Mouse (Mus musculus): ENCODE measurements around the gene Adamts15. TPM values are rescaled to one million over a fixed set of nuclear protein-coding genes. Genes with fewer than 3 reads are reported as not detected.

Adamts15 gene
- polyA plus RNA-seq, 1 experiment from 2014 or later: 10.2 TPM

DNA sequence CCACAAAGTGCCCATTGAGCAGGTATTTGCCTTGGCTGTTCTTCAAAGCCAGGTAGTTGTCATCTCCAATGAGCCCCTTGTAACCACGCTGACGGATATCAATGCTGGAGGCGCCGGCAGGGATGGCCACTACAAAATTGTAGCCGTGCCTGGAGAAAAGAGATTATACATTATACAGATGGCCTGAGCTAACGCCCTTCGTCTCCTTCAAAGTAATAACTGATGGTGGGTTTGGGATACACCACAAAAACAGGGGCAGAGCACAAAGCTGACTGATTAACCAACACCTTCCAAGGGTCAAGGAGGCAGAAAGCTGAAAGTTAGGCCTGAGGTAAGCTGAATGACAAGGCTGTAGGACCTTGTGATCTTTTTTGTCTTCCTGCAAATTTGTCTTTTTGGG, 19.6 kb downstream of the Adamts15 start:
- Histone ChIP-seq H3K9me3 (ENCODE audit: low read length) (no peaks in the 10 kb centered on the region), H3K4me2 (replicated peaks; ENCODE audit: low read depth, low read length) (no peak overlapping the region), H3K4me1 (ENCODE audit: insufficient read depth, low read depth, low read length) (no peaks in the 10 kb centered on the region), H3K27me3 (replicated peaks; ENCODE audit: insufficient read depth, low read length) (no peaks in the 10 kb centered on the region), H3K9ac (replicated peaks; ENCODE audit: low read depth) (no peak overlapping the region), H3K4me3 (ENCODE audit: low read depth, low read length) (no peak overlapping the region), H3K27ac (ENCODE audit: low read length) (no peak overlapping the region), H3K36me3 (ENCODE audit: insufficient read depth, low read length) (peaks cover 6% of the 10 kb centered on the region; the same call in 1 of the 2 replicates)
- ATAC-seq (no peak), DNase-seq (ENCODE audit: low spot score) (no peak)
- WGBS: 94% methylated on average over 7 of the region's 7 CpGs
- TF ChIP-seq EP300 (IDR thresholded peaks at IDR 0.05) (no peak), CTCF (IDR thresholded peaks at IDR 0.05) (no peak)

DNA sequence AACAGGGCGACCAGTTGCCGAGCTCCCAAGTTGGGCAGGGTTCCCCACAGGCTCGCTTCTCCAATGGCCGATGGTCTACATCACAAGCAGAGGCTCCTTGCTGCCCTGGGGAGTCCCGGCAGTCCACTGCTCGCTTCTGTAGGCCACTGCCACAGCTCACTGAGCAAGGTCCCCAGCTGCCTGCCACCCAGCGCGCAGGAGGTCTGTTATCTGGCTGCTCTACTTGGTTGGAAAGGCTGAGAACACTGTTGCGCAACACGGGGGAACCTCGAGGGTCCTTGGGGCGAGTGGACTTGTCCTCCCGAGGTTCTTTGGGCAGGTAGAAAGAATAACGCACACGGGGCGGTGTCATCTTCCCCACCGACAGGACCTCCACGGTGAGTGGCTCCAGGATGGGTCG, 20.1 kb downstream of the Adamts15 start:
- no peaks in the 10 kb centered on the region for H3K4me1 ChIP-seq (ENCODE audit: insufficient read depth, low read depth, low read length)
- ATAC-seq (no peak), DNase-seq (ENCODE audit: low spot score) (no peak)
- no peaks in the 10 kb centered on the region for H3K9me3 ChIP-seq (ENCODE audit: low read length)
- no peak overlapping the region for H3K27ac ChIP-seq (ENCODE audit: low read length)
- 88% methylated on average over 19 of the region's 19 CpGs for WGBS
- H3K4me3 ChIP-seq (ENCODE audit: low read depth, low read length): no peak overlapping the region
- peaks cover 6% of the 10 kb centered on the region; the same call in 1 of the 2 replicates for H3K36me3 ChIP-seq (ENCODE audit: insufficient read depth, low read length)
- H3K9ac ChIP-seq (replicated peaks; ENCODE audit: low read depth): no peak overlapping the region
- no peak for TF ChIP-seq CTCF (IDR thresholded peaks at IDR 0.05)
- no peak overlapping the region for H3K4me2 ChIP-seq (replicated peaks; ENCODE audit: low read depth, low read length)
- no peaks in the 10 kb centered on the region for H3K27me3 ChIP-seq (replicated peaks; ENCODE audit: insufficient read depth, low read length)

DNA sequence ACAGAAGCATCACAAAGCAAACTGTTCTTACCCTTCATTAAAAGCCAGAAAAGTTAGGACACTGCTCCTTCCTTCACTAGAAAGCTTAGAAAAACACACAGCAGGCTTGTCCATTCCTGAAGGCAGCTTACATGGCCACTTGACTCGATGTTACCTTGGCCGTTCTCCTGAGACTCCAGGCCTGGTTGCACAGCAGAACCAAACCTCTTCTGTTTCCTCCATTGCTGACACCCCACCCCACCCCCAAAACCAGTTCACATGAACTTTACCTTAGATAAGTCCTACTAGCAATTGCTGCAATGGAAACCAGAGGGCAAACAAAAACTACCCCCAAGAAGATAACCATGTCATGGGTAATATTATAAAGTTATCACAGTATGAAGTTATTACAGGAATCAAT, 25.1 kb downstream of the Adamts15 start:
- no peak overlapping the region for H3K4me3 ChIP-seq (ENCODE audit: low read depth, low read length)
- H3K9me3 ChIP-seq (ENCODE audit: low read length): no peaks in the 10 kb centered on the region
- no peaks in the 10 kb centered on the region for H3K27me3 ChIP-seq (replicated peaks; ENCODE audit: insufficient read depth, low read length)
- 0 out of 2 replicates have a peak overlapping the region, but pooled peaks have one; percentile 32 for H3K27ac ChIP-seq (ENCODE audit: low read length)
- TF ChIP-seq EP300 (IDR thresholded peaks at IDR 0.05): no peak
- no peak for TF ChIP-seq CTCF (IDR thresholded peaks at IDR 0.05)
- H3K36me3 ChIP-seq (ENCODE audit: insufficient read depth, low read length): no peaks in the 10 kb centered on the region
- 52% methylated on average over 2 of the region's 2 CpGs for WGBS
- H3K4me2 ChIP-seq (replicated peaks; ENCODE audit: low read depth, low read length): no peak overlapping the region
- no peak overlapping the region for H3K9ac ChIP-seq (replicated peaks; ENCODE audit: low read depth)
- ATAC-seq (peak; percentile 22), DNase-seq (ENCODE audit: low spot score) (peak; percentile 21)
- no peaks in the 10 kb centered on the region for H3K4me1 ChIP-seq (ENCODE audit: insufficient read depth, low read depth, low read length)

DNA sequence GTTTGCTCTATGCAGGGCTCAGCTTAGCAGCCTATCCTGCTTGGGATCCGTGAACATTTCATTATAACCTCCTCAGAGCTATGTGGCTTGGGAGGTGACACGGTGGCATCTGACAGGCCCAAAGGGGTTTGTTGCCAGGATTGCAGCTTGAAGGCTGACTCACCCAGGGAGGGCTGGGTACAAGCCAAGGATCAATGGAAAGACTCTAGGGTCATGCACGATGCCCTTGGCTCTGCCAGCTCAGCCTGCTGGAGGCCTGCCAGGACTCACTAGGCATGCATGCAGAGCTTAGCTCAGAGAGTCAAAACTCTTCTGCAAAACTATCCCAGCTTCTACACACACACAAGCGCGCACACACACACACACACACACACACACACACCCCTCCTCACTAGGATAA, 25.5 kb downstream of the Adamts15 start:
- Histone ChIP-seq H3K4me2 (replicated peaks; ENCODE audit: low read depth, low read length) (no peak overlapping the region), H3K9me3 (ENCODE audit: low read length) (no peaks in the 10 kb centered on the region), H3K27ac (ENCODE audit: low read length) (no peak overlapping the region), H3K27me3 (replicated peaks; ENCODE audit: insufficient read depth, low read length) (no peaks in the 10 kb centered on the region), H3K9ac (replicated peaks; ENCODE audit: low read depth) (no peak overlapping the region), H3K4me3 (ENCODE audit: low read depth, low read length) (no peak overlapping the region), H3K4me1 (ENCODE audit: insufficient read depth, low read depth, low read length) (no peaks in the 10 kb centered on the region), H3K36me3 (ENCODE audit: insufficient read depth, low read length) (no peaks in the 10 kb centered on the region)
- 44% methylated on average over 5 of the region's 5 CpGs for WGBS
- DNase-seq (ENCODE audit: low spot score) (peak; percentile 67), ATAC-seq (peak; percentile 78)
- TF ChIP-seq CTCF (IDR thresholded peaks at IDR 0.05) (no peak), EP300 (IDR thresholded peaks at IDR 0.05) (no peak)

DNA sequence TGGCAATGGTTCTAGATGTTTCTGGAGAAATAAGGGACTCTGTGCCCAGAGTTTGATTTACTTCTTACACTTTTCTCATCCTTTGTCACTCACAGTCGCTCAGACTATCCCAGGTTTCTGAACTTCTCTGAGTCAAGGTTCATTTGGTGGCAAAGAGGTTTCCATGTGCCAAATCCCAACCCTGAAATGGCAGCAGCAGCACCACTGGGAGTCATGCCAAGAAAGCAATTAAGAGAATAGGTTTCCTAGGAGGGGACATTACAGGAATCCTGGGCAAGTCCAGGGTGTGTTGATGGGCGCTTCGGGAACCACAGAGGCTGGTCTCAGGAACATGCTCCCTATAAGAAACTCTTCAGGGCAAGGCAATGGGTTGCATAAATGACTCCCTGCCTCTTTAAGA, 26.6 kb downstream of the Adamts15 start:
- ATAC-seq (no peak), DNase-seq (ENCODE audit: low spot score) (no peak)
- 76% methylated on average over 3 of the region's 3 CpGs for WGBS
- H3K4me1 ChIP-seq (ENCODE audit: insufficient read depth, low read depth, low read length): no peaks in the 10 kb centered on the region
- no peaks in the 10 kb centered on the region for H3K9me3 ChIP-seq (ENCODE audit: low read length)
- H3K27me3 ChIP-seq (replicated peaks; ENCODE audit: insufficient read depth, low read length): no peaks in the 10 kb centered on the region
- TF ChIP-seq EP300 (IDR thresholded peaks at IDR 0.05): no peak
- no peak for TF ChIP-seq CTCF (IDR thresholded peaks at IDR 0.05)
- H3K36me3 ChIP-seq (ENCODE audit: insufficient read depth, low read length): no peaks in the 10 kb centered on the region
- no peak overlapping the region for H3K4me2 ChIP-seq (replicated peaks; ENCODE audit: low read depth, low read length)
- no peak overlapping the region for H3K27ac ChIP-seq (ENCODE audit: low read length)
- no peak overlapping the region for H3K9ac ChIP-seq (replicated peaks; ENCODE audit: low read depth)
- no peak overlapping the region for H3K4me3 ChIP-seq (ENCODE audit: low read depth, low read length)

DNA sequence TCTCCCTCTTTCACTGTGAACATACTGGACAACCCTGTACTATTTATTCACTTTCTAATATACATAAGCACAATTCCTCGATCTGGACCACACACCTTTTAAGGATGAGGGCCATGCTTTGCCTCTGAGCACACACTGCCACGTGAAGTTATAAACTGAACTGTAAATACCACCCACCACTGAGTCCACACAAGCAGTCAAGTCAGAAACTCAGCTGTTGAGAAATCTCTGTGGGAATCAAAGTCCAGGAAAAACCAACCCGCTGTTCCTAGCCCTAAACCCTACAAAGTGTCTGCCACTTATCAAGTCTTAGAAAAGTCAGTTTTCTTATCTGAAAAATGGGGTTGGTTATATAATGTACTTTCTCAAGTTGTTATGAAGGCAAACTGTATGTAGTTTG, 36.0 kb downstream of the Adamts15 start:
- ATAC-seq: no peak
- whole genome bisulfite sequencing: 53% methylated on average over 3 of the region's 3 CpGs
- no peak for DNase-seq (ENCODE audit: low spot score)

DNA sequence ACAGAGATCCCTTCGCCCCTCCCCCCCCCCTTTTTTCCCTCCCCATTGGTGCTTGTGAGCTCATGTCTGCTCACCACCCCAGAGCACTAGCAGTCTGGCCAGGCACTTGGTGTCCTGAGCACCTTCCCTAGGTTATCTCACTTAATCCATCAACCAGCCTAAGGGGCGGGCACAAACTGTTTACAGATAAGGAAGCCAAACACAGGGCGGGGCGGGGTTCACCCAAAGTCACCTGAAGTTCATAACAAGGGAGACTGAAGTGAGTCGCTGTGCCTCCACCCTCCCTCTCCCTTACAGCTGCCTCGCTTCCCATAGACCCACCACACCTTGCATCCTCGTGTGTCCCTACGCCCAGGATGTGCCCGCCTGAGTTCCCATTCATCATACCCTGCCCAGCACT, 41.7 kb downstream of the Adamts15 start:
- 23% methylated on average over 9 of the region's 9 CpGs for WGBS
- Histone ChIP-seq H3K27ac (ENCODE audit: low read length) (no peak overlapping the region), H3K27me3 (replicated peaks; ENCODE audit: insufficient read depth, low read length) (no peaks in the 10 kb centered on the region), H3K4me3 (ENCODE audit: low read depth, low read length) (no peak overlapping the region), H3K4me1 (ENCODE audit: insufficient read depth, low read depth, low read length) (no peaks in the 10 kb centered on the region), H3K36me3 (ENCODE audit: insufficient read depth, low read length) (no peaks in the 10 kb centered on the region), H3K9me3 (ENCODE audit: low read length) (no peaks in the 10 kb centered on the region), H3K4me2 (replicated peaks; ENCODE audit: low read depth, low read length) (no peak overlapping the region), H3K9ac (replicated peaks; ENCODE audit: low read depth) (no peak overlapping the region)
- no peak for TF ChIP-seq CTCF (IDR thresholded peaks at IDR 0.05)
- TF ChIP-seq EP300 (IDR thresholded peaks at IDR 0.05): no peak
- ATAC-seq: peak; percentile 11
- DNase-seq (ENCODE audit: low spot score): no peak

More for the DNA sequence above, 36.0 kb downstream of the Adamts15 start:
- H3K36me3 ChIP-seq (ENCODE audit: insufficient read depth, low read length): no peaks in the 10 kb centered on the region
- no peaks in the 10 kb centered on the region for H3K4me1 ChIP-seq (ENCODE audit: insufficient read depth, low read depth, low read length)
- no peak overlapping the region for H3K4me3 ChIP-seq (ENCODE audit: low read depth, low read length)
- no peak overlapping the region for H3K4me2 ChIP-seq (replicated peaks; ENCODE audit: low read depth, low read length)
- no peak overlapping the region for H3K9ac ChIP-seq (replicated peaks; ENCODE audit: low read depth)
- no peak for TF ChIP-seq CTCF (IDR thresholded peaks at IDR 0.05)
- TF ChIP-seq EP300 (IDR thresholded peaks at IDR 0.05): no peak
- no peaks in the 10 kb centered on the region for H3K9me3 ChIP-seq (ENCODE audit: low read length)
- no peaks in the 10 kb centered on the region for H3K27me3 ChIP-seq (replicated peaks; ENCODE audit: insufficient read depth, low read length)
- no peak overlapping the region for H3K27ac ChIP-seq (ENCODE audit: low read length)
